Mouse (Mus musculus): ENCODE results near the gene Nek7. TPM values are rescaled to one million over a fixed set of nuclear protein-coding genes. Genes with fewer than 3 reads are reported as not detected.

Gene Nek7
- polyA plus RNA-seq, 1 experiment from 2014 or later: 29.4 TPM

GRCm38 (mm10) chr1:138500691-138501090, 119.2 kb downstream of the Nek7 start:
- 89% methylated on average over 6 of the region's 6 CpGs for WGBS
- Histone ChIP-seq H3K27ac (ENCODE audit: low read depth, low read length) (no peak overlapping the region), H3K4me3 (ENCODE audit: low read depth, low read length) (no peak overlapping the region), H3K27me3 (replicated peaks; ENCODE audit: control insufficient read depth, insufficient read depth, low read length) (no peaks in the 10 kb centered on the region), H3K9me3 (ENCODE audit: control insufficient read depth, low read length) (no peaks in the 10 kb centered on the region), H3K4me2 (no peak overlapping the region), H3K36me3 (ENCODE audit: control insufficient read depth, insufficient read depth, low read length) (no peaks in the 10 kb centered on the region), H3K4me1 (replicated peaks; ENCODE audit: control insufficient read depth, insufficient read depth, low read length) (no peaks in the 10 kb centered on the region), H3K9ac (ENCODE audit: low read depth, low read length) (no peak overlapping the region)
- DNase-seq (ENCODE audit: low spot score) (no peak), ATAC-seq (replicated peaks; ENCODE audit: low FRiP score) (no peak)

GRCm38 (mm10) chr1:138500155-138500554, 119.8 kb downstream of the Nek7 start:
- no peaks in the 10 kb centered on the region for H3K4me1 ChIP-seq (replicated peaks; ENCODE audit: control insufficient read depth, insufficient read depth, low read length)
- no peak overlapping the region for H3K4me3 ChIP-seq (ENCODE audit: low read depth, low read length)
- no peaks in the 10 kb centered on the region for H3K9me3 ChIP-seq (ENCODE audit: control insufficient read depth, low read length)
- ATAC-seq (replicated peaks; ENCODE audit: low FRiP score) (no peak), DNase-seq (ENCODE audit: low spot score) (no peak)
- no peak overlapping the region for H3K4me2 ChIP-seq
- no peaks in the 10 kb centered on the region for H3K36me3 ChIP-seq (ENCODE audit: control insufficient read depth, insufficient read depth, low read length)
- no peak overlapping the region for H3K9ac ChIP-seq (ENCODE audit: low read depth, low read length)
- H3K27ac ChIP-seq (ENCODE audit: low read depth, low read length): no peak overlapping the region
- 67% methylated on average over 10 of the region's 10 CpGs for WGBS
- no peaks in the 10 kb centered on the region for H3K27me3 ChIP-seq (replicated peaks; ENCODE audit: control insufficient read depth, insufficient read depth, low read length)

- ATAC-seq (replicated peaks; ENCODE audit: low FRiP score) (no peak), DNase-seq (ENCODE audit: low spot score) (no peak)
- Histone ChIP-seq H3K36me3 (ENCODE audit: control insufficient read depth, insufficient read depth, low read length) (no peaks in the 10 kb centered on the region), H3K27ac (ENCODE audit: low read depth, low read length) (no peak overlapping the region), H3K4me3 (ENCODE audit: low read depth, low read length) (no peak overlapping the region), H3K9me3 (ENCODE audit: control insufficient read depth, low read length) (no peaks in the 10 kb centered on the region), H3K4me1 (replicated peaks; ENCODE audit: control insufficient read depth, insufficient read depth, low read length) (no peaks in the 10 kb centered on the region), H3K9ac (ENCODE audit: low read depth, low read length) (no peak overlapping the region), H3K27me3 (replicated peaks; ENCODE audit: control insufficient read depth, insufficient read depth, low read length) (no peaks in the 10 kb centered on the region), H3K4me2 (no peak overlapping the region)
- 80% methylated on average over 9 of the region's 9 CpGs for WGBS
Observed at GRCm38 (mm10) chr1:138499461-138499860, 120.5 kb downstream of the Nek7 start.

- no peak overlapping the region for H3K4me3 ChIP-seq (ENCODE audit: low read depth, low read length)
- no peak for DNase-seq (ENCODE audit: low spot score)
- H3K9me3 ChIP-seq (ENCODE audit: control insufficient read depth, low read length): no peaks in the 10 kb centered on the region
- H3K27ac ChIP-seq (ENCODE audit: low read depth, low read length): no peak overlapping the region
- no peaks in the 10 kb centered on the region for H3K27me3 ChIP-seq (replicated peaks; ENCODE audit: control insufficient read depth, insufficient read depth, low read length)
- H3K9ac ChIP-seq (ENCODE audit: low read depth, low read length): no peak overlapping the region
- no peak overlapping the region for H3K4me2 ChIP-seq
- no peaks in the 10 kb centered on the region; the same call in 1 of the 2 replicates for H3K36me3 ChIP-seq (ENCODE audit: control insufficient read depth, insufficient read depth, low read length)
- H3K4me1 ChIP-seq (replicated peaks; ENCODE audit: control insufficient read depth, insufficient read depth, low read length): no peaks in the 10 kb centered on the region
- 93% methylated on average over 6 of the region's 6 CpGs for WGBS
- ATAC-seq (replicated peaks; ENCODE audit: low FRiP score): no peak
Observed at GRCm38 (mm10) chr1:138491382-138492097, 128.4 kb downstream of the Nek7 start.

- H3K4me1 ChIP-seq (replicated peaks; ENCODE audit: control insufficient read depth, insufficient read depth, low read length): no peaks in the 10 kb centered on the region
- no peaks in the 10 kb centered on the region for H3K9me3 ChIP-seq (ENCODE audit: control insufficient read depth, low read length)
- ATAC-seq (replicated peaks; ENCODE audit: low FRiP score): no peak
- H3K9ac ChIP-seq (ENCODE audit: low read depth, low read length): no peak overlapping the region
- WGBS: 75% methylated on average over 5 of the region's 5 CpGs
- H3K4me2 ChIP-seq: no peak overlapping the region
- no peak overlapping the region for H3K4me3 ChIP-seq (ENCODE audit: low read depth, low read length)
- H3K36me3 ChIP-seq (ENCODE audit: control insufficient read depth, insufficient read depth, low read length): no peaks in the 10 kb centered on the region; the same call in 1 of the 2 replicates
- H3K27me3 ChIP-seq (replicated peaks; ENCODE audit: control insufficient read depth, insufficient read depth, low read length): no peaks in the 10 kb centered on the region
- DNase-seq (ENCODE audit: low spot score): no peak
- H3K27ac ChIP-seq (ENCODE audit: low read depth, low read length): no peak overlapping the region
Observed at GRCm38 (mm10) chr1:138487569-138487968, 132.4 kb downstream of the Nek7 start.

GRCm38 (mm10) chr1:138480694-138481093, 139.2 kb downstream of the Nek7 start:
- Histone ChIP-seq H3K27ac (ENCODE audit: low read depth, low read length) (no peak overlapping the region), H3K9ac (ENCODE audit: low read depth, low read length) (no peak overlapping the region), H3K36me3 (ENCODE audit: control insufficient read depth, insufficient read depth, low read length) (no peaks in the 10 kb centered on the region), H3K27me3 (replicated peaks; ENCODE audit: control insufficient read depth, insufficient read depth, low read length) (no peaks in the 10 kb centered on the region), H3K4me2 (no peak overlapping the region), H3K4me1 (replicated peaks; ENCODE audit: control insufficient read depth, insufficient read depth, low read length) (no peaks in the 10 kb centered on the region), H3K9me3 (ENCODE audit: control insufficient read depth, low read length) (no peaks in the 10 kb centered on the region), H3K4me3 (ENCODE audit: low read depth, low read length) (no peak overlapping the region)
- WGBS: 58% methylated on average over 1 of the region's 1 CpGs
- no peak for ATAC-seq (replicated peaks; ENCODE audit: low FRiP score)
- DNase-seq (ENCODE audit: low spot score): no peak

- no peak overlapping the region for H3K27ac ChIP-seq (ENCODE audit: low read depth, low read length)
- no peak overlapping the region for H3K4me2 ChIP-seq
- no peaks in the 10 kb centered on the region for H3K36me3 ChIP-seq (ENCODE audit: control insufficient read depth, insufficient read depth, low read length)
- no peaks in the 10 kb centered on the region for H3K4me1 ChIP-seq (replicated peaks; ENCODE audit: control insufficient read depth, insufficient read depth, low read length)
- H3K9ac ChIP-seq (ENCODE audit: low read depth, low read length): no peak overlapping the region
- 55% methylated on average over 2 of the region's 2 CpGs for WGBS
- H3K27me3 ChIP-seq (replicated peaks; ENCODE audit: control insufficient read depth, insufficient read depth, low read length): no peaks in the 10 kb centered on the region
- no peak overlapping the region for H3K4me3 ChIP-seq (ENCODE audit: low read depth, low read length)
- H3K9me3 ChIP-seq (ENCODE audit: control insufficient read depth, low read length): no peaks in the 10 kb centered on the region
- ATAC-seq (replicated peaks; ENCODE audit: low FRiP score): no peak
- DNase-seq (ENCODE audit: low spot score): no peak
Observed at GRCm38 (mm10) chr1:138465352-138465751, 154.6 kb downstream of the Nek7 start.

GRCm38 (mm10) chr1:138461425-138461824, 158.5 kb downstream of the Nek7 start:
- no peak overlapping the region for H3K4me2 ChIP-seq
- no peak for ATAC-seq (replicated peaks; ENCODE audit: low FRiP score)
- 60% methylated on average over 3 of the region's 3 CpGs for WGBS
- no peaks in the 10 kb centered on the region for H3K27me3 ChIP-seq (replicated peaks; ENCODE audit: control insufficient read depth, insufficient read depth, low read length)
- H3K36me3 ChIP-seq (ENCODE audit: control insufficient read depth, insufficient read depth, low read length): no peaks in the 10 kb centered on the region
- H3K9ac ChIP-seq (ENCODE audit: low read depth, low read length): no peak overlapping the region
- no peaks in the 10 kb centered on the region for H3K9me3 ChIP-seq (ENCODE audit: control insufficient read depth, low read length)
- no peak overlapping the region for H3K4me3 ChIP-seq (ENCODE audit: low read depth, low read length)
- DNase-seq (ENCODE audit: low spot score): no peak
- no peak overlapping the region for H3K27ac ChIP-seq (ENCODE audit: low read depth, low read length)
- no peaks in the 10 kb centered on the region for H3K4me1 ChIP-seq (replicated peaks; ENCODE audit: control insufficient read depth, insufficient read depth, low read length)

GRCm38 (mm10) chr1:138449476-138449851, 170.5 kb downstream of the Nek7 start:
- Histone ChIP-seq H3K27me3 (replicated peaks; ENCODE audit: control insufficient read depth, insufficient read depth, low read length) (no peaks in the 10 kb centered on the region), H3K27ac (ENCODE audit: low read depth, low read length) (no peak overlapping the region), H3K4me2 (no peak overlapping the region), H3K9me3 (ENCODE audit: control insufficient read depth, low read length) (no peaks in the 10 kb centered on the region), H3K36me3 (ENCODE audit: control insufficient read depth, insufficient read depth, low read length) (no peaks in the 10 kb centered on the region), H3K9ac (ENCODE audit: low read depth, low read length) (no peak overlapping the region), H3K4me1 (replicated peaks; ENCODE audit: control insufficient read depth, insufficient read depth, low read length) (no peaks in the 10 kb centered on the region), H3K4me3 (ENCODE audit: low read depth, low read length) (no peak overlapping the region)
- DNase-seq (ENCODE audit: low spot score) (no peak), ATAC-seq (replicated peaks; ENCODE audit: low FRiP score) (no peak)
- WGBS: 56% methylated on average over 2 of the region's 2 CpGs

All from liver, embryonic 11.5 days (tissue).